Mouse (Mus musculus): ENCODE results near the gene Kbtbd8. TPM values are rescaled to one million over a fixed set of nuclear protein-coding genes. Genes with fewer than 3 reads are reported as not detected.

Gene Kbtbd8
- polyA plus RNA-seq, 1 experiment from 2014 or later, result 11.3 TPM

DNA sequence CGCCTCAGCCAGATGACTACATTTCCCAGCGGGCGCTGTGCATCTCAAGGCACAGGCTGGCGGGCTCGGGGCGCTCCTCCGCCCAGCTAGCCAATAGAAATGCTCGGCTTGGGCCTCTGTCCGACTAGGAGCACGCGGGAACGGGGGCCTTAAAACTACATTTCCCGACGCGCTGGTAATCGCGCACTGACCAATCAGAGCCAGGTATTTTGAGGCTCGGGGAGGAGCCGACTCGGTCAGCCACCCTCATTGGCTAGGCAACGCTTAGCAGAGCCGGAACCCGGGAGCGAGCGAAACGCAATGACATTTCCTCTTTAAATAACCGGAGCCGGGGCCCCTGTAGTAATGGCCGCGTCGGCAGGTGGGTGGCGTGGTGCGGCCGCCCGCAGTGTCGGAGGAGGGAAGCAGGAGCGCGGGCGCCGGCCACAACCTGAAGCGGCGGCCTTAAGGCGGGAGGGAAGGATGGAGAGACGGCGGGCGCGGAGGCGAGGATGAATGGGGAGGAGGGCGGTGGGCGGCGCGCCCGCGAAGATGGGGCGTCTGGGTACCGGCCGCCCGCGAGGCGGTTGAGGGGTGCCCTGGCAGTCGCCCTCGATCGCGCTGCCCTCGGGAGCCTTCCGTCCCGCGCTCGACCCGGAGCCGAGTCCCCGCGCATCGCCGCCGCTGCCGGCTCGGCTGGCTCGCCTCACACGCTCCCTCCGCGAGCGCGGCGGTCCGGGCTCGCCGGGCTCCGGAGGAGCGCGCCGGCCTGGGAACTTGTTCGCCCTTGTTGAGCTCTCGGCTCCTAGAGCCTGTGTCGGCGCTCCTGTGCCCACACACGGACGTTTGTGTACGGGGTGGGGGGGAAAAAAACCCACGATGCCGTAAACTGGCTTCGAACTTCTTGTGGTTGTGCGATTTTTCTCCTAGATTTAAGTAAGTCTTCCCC, 838 bp downstream of the Kbtbd8 start:
- no peaks in the 10 kb centered on the region for H3K9me3 ChIP-seq
- peak overlapping the region; percentile 94 for H3K27ac ChIP-seq
- peaks cover 18% of the 10 kb centered on the region for H3K36me3 ChIP-seq (replicated peaks)
- peaks cover 23% of the 10 kb centered on the region for H3K4me1 ChIP-seq
- WGBS, result under 1% methylated on average over 103 of the region's 103 CpGs
- DNase-seq (ENCODE audit: extremely low spot score, low spot score), result peak; percentile 97
- H3K4me3 ChIP-seq, result peak overlapping the region; percentile 89
- H3K27me3 ChIP-seq (ENCODE audit: poor library complexity, severe bottlenecking), result peaks cover 4% of the 10 kb centered on the region; the same call in 1 of the 2 replicates

DNA sequence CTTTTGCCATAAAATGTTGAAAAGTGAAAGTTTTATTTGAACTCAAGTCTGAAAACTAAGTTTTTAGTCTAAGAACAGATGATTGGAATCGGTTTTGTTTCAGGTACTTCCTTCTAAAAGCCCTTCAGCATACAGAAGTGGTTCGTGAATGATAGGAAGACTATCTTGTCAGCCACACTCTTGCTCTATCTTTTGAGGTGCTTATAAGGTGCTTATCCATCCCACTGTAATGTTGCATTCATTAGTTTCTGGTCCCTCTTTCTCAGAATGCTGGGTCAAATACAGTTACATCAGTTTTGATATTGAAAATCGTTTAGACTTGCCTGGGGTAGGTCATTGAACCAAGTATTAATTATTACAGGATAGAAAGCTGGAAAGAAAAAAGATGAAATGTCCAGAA, 2.3 kb downstream of the Kbtbd8 start:
- Histone ChIP-seq H3K27ac (no peak overlapping the region), H3K4me1 (peaks cover 31% of the 10 kb centered on the region), H3K9me3 (no peaks in the 10 kb centered on the region), H3K4me3 (no peak overlapping the region; the same call in 1 of the 2 replicates), H3K36me3 (replicated peaks) (peaks cover 33% of the 10 kb centered on the region), H3K27me3 (ENCODE audit: poor library complexity, severe bottlenecking) (peaks cover 4% of the 10 kb centered on the region; the same call in 1 of the 2 replicates)
- DNase-seq (ENCODE audit: extremely low spot score, low spot score), result no peak
- 95% methylated on average over 3 of the region's 3 CpGs for WGBS

DNA sequence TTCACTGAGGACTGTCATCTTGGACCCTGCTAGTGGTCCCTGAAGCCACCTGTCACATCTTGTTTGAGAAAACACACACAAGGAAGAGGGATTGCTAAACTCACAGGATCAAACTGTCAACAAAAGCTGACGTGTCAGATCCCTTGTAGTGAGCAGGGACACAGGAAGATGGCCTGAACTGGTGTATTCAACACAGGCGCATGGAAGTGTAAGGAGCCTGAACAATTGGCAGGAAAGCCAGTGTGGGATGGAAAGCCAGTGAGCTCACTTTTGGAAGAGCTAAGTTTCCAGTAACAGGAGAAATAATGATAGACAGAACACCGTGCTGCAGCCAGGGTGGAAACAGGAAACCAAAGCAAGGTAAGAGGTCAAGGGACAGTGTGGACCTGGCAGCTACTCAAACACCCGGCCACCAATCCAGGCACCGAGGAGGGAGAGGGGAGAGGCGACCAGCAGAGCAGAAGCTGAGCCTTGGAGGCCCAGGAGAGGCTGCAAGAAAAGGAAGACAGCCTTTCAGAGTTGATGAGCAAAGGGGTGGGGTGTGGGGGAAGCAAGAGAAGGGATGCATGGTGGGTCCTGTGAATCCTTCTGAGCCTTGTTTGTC, 33.0 kb downstream of the Kbtbd8 start:
- H3K27ac ChIP-seq, result no peak overlapping the region
- H3K27me3 ChIP-seq (ENCODE audit: poor library complexity, severe bottlenecking), result no peaks in the 10 kb centered on the region
- WGBS, result 66% methylated on average over 6 of the region's 6 CpGs
- H3K4me1 ChIP-seq, result peaks cover 8% of the 10 kb centered on the region
- H3K9me3 ChIP-seq, result no peaks in the 10 kb centered on the region
- DNase-seq (ENCODE audit: extremely low spot score, low spot score), result no peak
- no peak overlapping the region for H3K4me3 ChIP-seq
- no peaks in the 10 kb centered on the region for H3K36me3 ChIP-seq (replicated peaks)

DNA sequence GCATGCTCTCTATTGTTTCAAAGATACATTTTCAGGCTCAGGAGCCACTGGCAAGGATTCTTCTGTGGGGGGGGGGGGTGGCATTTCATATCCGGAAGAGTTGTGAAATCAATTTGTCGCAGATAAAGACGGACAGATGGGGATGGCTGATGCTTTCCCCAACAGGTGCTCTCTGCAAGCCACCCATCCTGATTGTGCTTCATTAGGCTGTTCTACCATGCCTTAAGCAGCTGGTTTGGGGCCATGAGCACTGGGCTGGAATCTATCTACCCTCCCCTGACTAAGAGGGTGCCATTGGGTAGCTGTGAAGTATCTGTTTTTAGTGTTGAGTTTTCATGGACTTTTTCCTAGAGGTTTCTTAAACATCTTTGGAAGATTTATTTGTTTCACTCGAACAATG, 33.8 kb downstream of the Kbtbd8 start:
- no peak for DNase-seq (ENCODE audit: extremely low spot score, low spot score)
- Histone ChIP-seq H3K9me3 (no peaks in the 10 kb centered on the region), H3K4me3 (no peak overlapping the region), H3K27ac (no peak overlapping the region), H3K36me3 (replicated peaks) (no peaks in the 10 kb centered on the region), H3K4me1 (peaks cover 8% of the 10 kb centered on the region), H3K27me3 (ENCODE audit: poor library complexity, severe bottlenecking) (no peaks in the 10 kb centered on the region)
- WGBS, result 89% methylated on average over 4 of the region's 4 CpGs

DNA sequence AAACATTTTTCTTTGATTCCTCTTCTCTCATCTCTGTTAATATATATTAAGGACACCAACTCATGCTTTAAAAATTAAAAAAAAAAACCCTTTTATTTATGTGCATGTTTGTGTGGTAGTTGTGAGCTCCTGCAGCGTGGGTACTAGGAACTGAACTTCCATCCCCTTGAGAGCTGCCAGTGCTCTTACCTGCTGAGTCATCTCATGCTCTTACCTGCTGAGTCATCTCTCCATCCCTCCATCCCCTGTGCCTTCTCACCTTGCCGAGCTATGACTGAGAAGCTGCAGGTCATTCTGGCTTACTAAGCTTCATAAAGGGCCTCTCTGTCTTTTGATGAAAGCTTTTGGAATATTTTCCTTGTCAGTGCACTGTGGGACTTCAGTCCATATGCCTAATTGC, 34.5 kb downstream of the Kbtbd8 start:
- no peaks in the 10 kb centered on the region for H3K36me3 ChIP-seq (replicated peaks)
- H3K27ac ChIP-seq, result no peak overlapping the region
- WGBS, result 73% methylated on average over 2 of the region's 2 CpGs
- no peak for DNase-seq (ENCODE audit: extremely low spot score, low spot score)
- H3K9me3 ChIP-seq, result no peaks in the 10 kb centered on the region
- peaks cover 8% of the 10 kb centered on the region for H3K4me1 ChIP-seq
- no peak overlapping the region for H3K4me3 ChIP-seq
- H3K27me3 ChIP-seq (ENCODE audit: poor library complexity, severe bottlenecking), result no peaks in the 10 kb centered on the region

DNA sequence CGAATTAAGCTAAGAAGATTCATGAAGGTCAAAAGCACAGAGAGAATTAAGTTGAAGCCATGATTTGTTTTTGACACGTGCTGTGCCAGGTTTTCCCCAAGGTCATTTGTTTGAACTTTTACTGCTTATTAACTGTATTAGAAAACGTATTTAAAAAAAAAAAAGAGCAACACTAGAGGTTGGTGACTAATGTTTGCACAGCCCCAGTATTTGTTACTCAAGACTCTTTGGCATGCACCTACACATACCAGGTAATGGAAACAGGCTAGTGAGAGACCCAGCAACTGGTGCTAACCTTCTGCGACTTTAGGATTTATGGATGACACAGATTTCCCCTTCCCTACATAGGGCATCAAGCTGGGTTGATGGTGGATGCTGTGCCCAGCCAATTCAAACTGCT, 46.9 kb downstream of the Kbtbd8 start:
- no peak overlapping the region for H3K27ac ChIP-seq
- H3K36me3 ChIP-seq (replicated peaks), result no peaks in the 10 kb centered on the region
- DNase-seq (ENCODE audit: extremely low spot score, low spot score), result no peak
- 81% methylated on average over 4 of the region's 4 CpGs for WGBS
- H3K4me3 ChIP-seq, result no peak overlapping the region
- no peaks in the 10 kb centered on the region for H3K9me3 ChIP-seq
- H3K27me3 ChIP-seq (ENCODE audit: poor library complexity, severe bottlenecking), result no peaks in the 10 kb centered on the region
- peaks cover 21% of the 10 kb centered on the region for H3K4me1 ChIP-seq

DNA sequence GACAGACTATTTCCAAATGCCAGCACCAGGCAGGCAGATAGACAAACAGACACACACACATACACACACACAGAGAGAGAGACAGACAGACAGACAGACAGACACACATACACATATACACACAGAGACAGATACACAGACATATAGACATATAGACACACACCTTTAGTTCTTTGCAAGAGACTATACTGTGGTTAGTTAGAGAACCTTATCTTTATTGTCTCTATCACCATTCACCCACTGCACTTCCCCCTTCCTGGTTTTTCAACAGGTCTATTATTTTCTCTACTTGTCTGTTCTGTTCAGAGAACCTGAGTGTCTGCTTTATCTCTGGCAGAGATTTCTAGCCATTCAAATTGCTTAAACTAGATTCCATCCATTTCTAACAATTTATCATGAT, 48.6 kb downstream of the Kbtbd8 start:
- DNase-seq (ENCODE audit: extremely low spot score, low spot score), result no peak
- no peak overlapping the region for H3K27ac ChIP-seq
- no peaks in the 10 kb centered on the region for H3K27me3 ChIP-seq (ENCODE audit: poor library complexity, severe bottlenecking)
- no peaks in the 10 kb centered on the region for H3K9me3 ChIP-seq
- peaks cover 34% of the 10 kb centered on the region for H3K4me1 ChIP-seq
- H3K4me3 ChIP-seq, result no peak overlapping the region
- no peaks in the 10 kb centered on the region for H3K36me3 ChIP-seq (replicated peaks)

DNA sequence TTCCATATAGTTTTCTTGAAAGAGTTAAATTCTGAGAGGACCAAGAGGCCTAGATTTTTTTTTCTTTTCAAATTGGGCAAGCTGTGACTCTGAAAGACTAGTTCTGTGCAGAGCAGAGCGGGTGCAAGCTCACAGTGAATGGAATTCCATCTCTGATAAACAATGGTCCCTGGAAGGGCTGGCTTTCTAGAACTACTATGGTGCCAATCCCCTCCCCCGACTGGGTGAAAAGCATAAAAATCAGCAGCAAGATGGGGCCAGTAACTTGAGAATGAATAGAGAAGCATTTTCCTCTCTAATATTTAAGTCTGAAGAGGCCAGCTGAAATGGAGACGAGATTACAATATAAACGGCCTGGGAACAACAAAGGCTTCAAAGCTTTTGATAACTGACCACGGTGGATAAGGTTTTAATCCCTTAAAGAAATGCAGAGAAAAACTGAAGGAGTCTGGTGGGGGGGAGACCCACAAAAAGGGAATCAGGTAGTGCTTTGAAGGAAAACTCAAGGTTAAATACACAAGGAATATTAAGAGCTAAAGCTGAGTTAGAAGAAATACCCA, 50.7 kb downstream of the Kbtbd8 start:
- Histone ChIP-seq H3K4me1 (peaks cover 34% of the 10 kb centered on the region), H3K9me3 (no peaks in the 10 kb centered on the region), H3K4me3 (no peak overlapping the region), H3K27me3 (ENCODE audit: poor library complexity, severe bottlenecking) (no peaks in the 10 kb centered on the region), H3K27ac (peak overlapping the region; percentile 49), H3K36me3 (replicated peaks) (no peaks in the 10 kb centered on the region)
- WGBS, result 11% methylated on average over 5 of the region's 5 CpGs
- peak; percentile 36 for DNase-seq (ENCODE audit: extremely low spot score, low spot score)

DNA sequence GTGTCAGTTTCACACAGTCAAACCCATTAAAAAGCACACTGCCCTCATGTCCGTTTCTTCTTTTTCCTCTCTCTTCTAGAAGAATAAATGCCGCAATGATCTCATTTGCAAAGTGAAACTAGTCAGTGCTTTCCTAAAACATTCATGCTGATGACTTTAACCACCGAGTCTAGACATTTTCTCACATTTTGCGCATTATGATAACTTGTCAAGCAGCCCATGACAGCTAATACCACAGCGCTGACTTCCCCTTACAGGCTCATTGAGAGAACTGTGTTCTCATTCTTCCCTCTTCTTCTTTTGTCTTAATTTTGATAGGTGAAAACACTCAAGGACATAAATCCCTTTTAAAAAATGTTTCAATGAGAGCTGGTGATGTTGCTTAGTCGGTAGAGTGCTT, 52.4 kb downstream of the Kbtbd8 start:
- WGBS, result 90% methylated on average over 6 of the region's 6 CpGs
- Histone ChIP-seq H3K36me3 (replicated peaks) (no peaks in the 10 kb centered on the region), H3K9me3 (no peaks in the 10 kb centered on the region), H3K27ac (no peak overlapping the region), H3K4me1 (peaks cover 44% of the 10 kb centered on the region), H3K4me3 (no peak overlapping the region), H3K27me3 (ENCODE audit: poor library complexity, severe bottlenecking) (no peaks in the 10 kb centered on the region)
- DNase-seq (ENCODE audit: extremely low spot score, low spot score), result no peak

DNA sequence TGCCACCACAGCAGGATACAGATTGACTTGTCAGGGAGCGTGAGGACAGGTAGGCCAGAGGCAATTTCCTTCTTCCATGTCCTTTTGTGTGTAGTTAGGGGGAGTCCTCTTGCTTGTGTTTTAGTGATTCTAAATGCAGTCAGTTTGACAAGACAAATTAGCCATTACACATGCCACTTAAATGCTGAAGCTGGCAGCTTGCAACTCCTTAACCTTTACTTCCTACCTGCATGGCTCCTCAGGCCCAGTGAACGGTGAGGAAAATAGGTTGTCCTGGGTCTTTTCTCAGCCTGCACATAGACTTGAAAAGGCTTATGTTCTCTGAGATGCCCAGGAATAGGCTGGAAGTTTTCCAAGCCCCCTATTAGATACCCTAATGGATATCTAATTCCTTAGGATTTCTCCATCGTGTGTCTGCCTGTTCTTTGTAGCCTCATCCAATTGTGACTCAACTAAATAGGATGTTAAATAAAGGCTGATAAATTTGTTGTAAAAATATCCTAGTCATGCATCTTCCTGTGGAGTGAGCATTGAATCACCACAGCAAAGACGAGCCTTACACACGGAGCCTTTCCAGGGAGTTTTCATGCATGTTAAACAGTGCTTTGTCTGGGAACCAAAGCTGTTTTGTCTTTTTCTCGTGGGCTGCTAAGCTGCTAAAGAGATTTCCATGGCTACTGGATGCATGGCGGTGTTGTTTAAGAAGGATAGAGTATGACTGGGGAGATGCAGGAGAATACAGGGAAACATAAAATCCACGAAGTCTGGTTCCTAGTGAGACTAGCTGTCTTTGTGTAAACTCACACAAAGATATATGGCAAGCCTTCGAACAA, 57.5 kb downstream of the Kbtbd8 start:
- peak overlapping the region; percentile 63 for H3K27ac ChIP-seq
- H3K4me3 ChIP-seq, result no peak overlapping the region
- no peaks in the 10 kb centered on the region for H3K9me3 ChIP-seq
- peaks cover 24% of the 10 kb centered on the region for H3K4me1 ChIP-seq
- no peaks in the 10 kb centered on the region for H3K36me3 ChIP-seq (replicated peaks)
- H3K27me3 ChIP-seq (ENCODE audit: poor library complexity, severe bottlenecking), result no peaks in the 10 kb centered on the region
- no peak for DNase-seq (ENCODE audit: extremely low spot score, low spot score)
- WGBS, result 25% methylated on average over 9 of the region's 9 CpGs
